Mouse (Mus musculus) CH12.LX (cell line): ENCODE results near the gene Zbtb4. TPM values are rescaled to one million over a fixed set of nuclear protein-coding genes. Genes with fewer than 3 reads are reported as not detected.

ENCODE experiments used
- DNase-seq: peaks from one replicate; pipeline ENCODE4 v3.0.0-alpha.2; 2013; ENCODE audit errors: extremely low read depth
- H3K27ac ChIP-seq: 2 replicates; pipeline ENCODE4 v1.5.1; 2012; ENCODE audit warnings: low read depth, mild to moderate bottlenecking, control low read depth, moderate library complexity; ENCODE audit not compliant: insufficient read depth
- H3K27me3 ChIP-seq: replicated peaks from 2 replicates; pipeline ENCODE3; 2012; ENCODE audit warnings: inconsistent platforms
- H3K36me3 ChIP-seq, 2 experiments: replicated peaks in 1 of 2; 2 replicates each; pipeline versions ENCODE3 to v1.6.1; 2012; ENCODE audit warnings: inconsistent platforms in 1 of 2, low read length in 1 of 2, mild to moderate bottlenecking in 1 of 2, mixed read lengths in 1 of 2, moderate library complexity in 1 of 2; ENCODE audit not compliant: control insufficient read depth in 1 of 2, insufficient read depth in 1 of 2
- H3K4me1 ChIP-seq, 2 experiments: 2 replicates each; pipeline ENCODE4 v1.6.1; 2012; ENCODE audit warnings: inconsistent platforms in 1 of 2, moderate library complexity in 1 of 2; ENCODE audit not compliant: insufficient read depth in 2 of 2, control insufficient read depth in 1 of 2
- H3K4me2 ChIP-seq: 2 replicates; pipeline ENCODE4 v1.6.1; 2012; ENCODE audit warnings: low read depth, mild to moderate bottlenecking, control low read depth; ENCODE audit not compliant: poor library complexity, insufficient read depth, severe bottlenecking
- H3K4me3 ChIP-seq, 3 experiments: fragments of 150-350 bp in 1 of 3; sonication (generic) in 1 of 3; replicated peaks in 1 of 3; 2 replicates each; pipeline versions ENCODE3 to v1.5.1; 2011 to 2012; ENCODE audit warnings: low read depth in 2 of 3, low read length in 2 of 3, mild to moderate bottlenecking in 2 of 3, moderate library complexity in 2 of 3, control low read depth in 1 of 3, improper control_type of control experiment in 1 of 3, inconsistent platforms in 1 of 3, mixed read lengths in 1 of 3; ENCODE audit not compliant: poor library complexity in 1 of 3
- H3K79me2 ChIP-seq: replicated peaks from 2 replicates; pipeline ENCODE4 v1.6.1; 2012; ENCODE audit warnings: mild to moderate bottlenecking, moderate library complexity; ENCODE audit not compliant: control insufficient read depth, poor library complexity, insufficient read depth, severe bottlenecking; ENCODE audit errors: extremely low read depth
- H3K9ac ChIP-seq: 2 replicates; pipeline ENCODE4 v1.6.1; 2012; ENCODE audit warnings: low read depth, mild to moderate bottlenecking, control low read depth, moderate library complexity; ENCODE audit not compliant: insufficient read depth
- H3K9me3 ChIP-seq: replicated peaks from 2 replicates; pipeline ENCODE3; 2012; ENCODE audit warnings: low read length, inconsistent platforms, mixed read lengths
- BHLHE40 ChIP-seq: IDR thresholded peaks from 2 replicates; pipeline ENCODE4 v1.6.1; 2011; ENCODE audit warnings: mild to moderate bottlenecking, low read depth, low read length, improper control_type of control experiment
- CHD1 ChIP-seq: IDR thresholded peaks from 2 replicates; pipeline ENCODE4 v1.6.1; 2012; ENCODE audit warnings: low read depth, low read length, improper control_type of control experiment, inconsistent platforms
- CHD2 ChIP-seq: IDR thresholded peaks from 2 replicates; pipeline ENCODE4 v1.6.1; 2011; ENCODE audit warnings: low read length, improper control_type of control experiment
- CTCF ChIP-seq, 2 experiments: IDR thresholded peaks in 1 of 2; conservative IDR thresholded peaks in 1 of 2; 2 replicates each; pipeline ENCODE4 v1.5.1; 2011 to 2012; ENCODE audit warnings: low read depth in 2 of 2, low read length in 2 of 2, improper control_type of control experiment in 1 of 2, inconsistent platforms in 1 of 2, mild to moderate bottlenecking in 1 of 2, moderate library complexity in 1 of 2
- ELF1 ChIP-seq: IDR thresholded peaks from 2 replicates; pipeline ENCODE4 v1.6.1; 2014; ENCODE audit warnings: low read depth, mild to moderate bottlenecking, inconsistent platforms, low read length, improper control_type of control experiment
- GABPA ChIP-seq: IDR thresholded peaks from 2 replicates; pipeline ENCODE4 v1.6.1; 2012; ENCODE audit warnings: low read depth, low read length, improper control_type of control experiment, inconsistent platforms; ENCODE audit not compliant: insufficient replicate concordance
- JUN ChIP-seq: IDR thresholded peaks from 2 replicates; pipeline ENCODE4 v1.6.1; 2011; ENCODE audit warnings: low read depth, mild to moderate bottlenecking, low read length, improper control_type of control experiment, moderate library complexity; ENCODE audit not compliant: insufficient read depth
- KAT2A ChIP-seq: IDR thresholded peaks from 2 replicates; pipeline ENCODE4 v1.6.1; 2012; ENCODE audit warnings: low read length, improper control_type of control experiment, inconsistent platforms; ENCODE audit not compliant: insufficient replicate concordance
- MAFK ChIP-seq: IDR thresholded peaks from 2 replicates; pipeline ENCODE4 v1.6.1; 2011; ENCODE audit warnings: low read length, improper control_type of control experiment; ENCODE audit not compliant: insufficient replicate concordance
- MAX ChIP-seq: IDR thresholded peaks from 2 replicates; pipeline ENCODE4 v1.6.1; 2011; ENCODE audit warnings: low read length, improper control_type of control experiment
- MAZ ChIP-seq: IDR thresholded peaks from 2 replicates; pipeline ENCODE4 v1.6.1; 2012; ENCODE audit warnings: low read depth, mild to moderate bottlenecking, inconsistent platforms, low read length, improper control_type of control experiment, moderate library complexity
- MEF2A ChIP-seq: IDR thresholded peaks from 2 replicates; pipeline ENCODE4 v1.6.1; 2014; ENCODE audit warnings: low read depth, mild to moderate bottlenecking, inconsistent platforms, low read length, improper control_type of control experiment, borderline replicate concordance
- MYC ChIP-seq: IDR thresholded peaks from 2 replicates; pipeline ENCODE4 v1.6.1; 2011; ENCODE audit warnings: low read depth, mild to moderate bottlenecking, improper control_type of control experiment, low read length
- PAX5 ChIP-seq: IDR thresholded peaks from 2 replicates; pipeline ENCODE4 v1.6.1; 2012; ENCODE audit warnings: low read length, inconsistent platforms, mixed read lengths
- POLR2AphosphoS2 ChIP-seq: IDR thresholded peaks from 2 replicates; pipeline ENCODE4 v1.6.1; 2011; ENCODE audit warnings: low read depth, low read length, improper control_type of control experiment
- SIN3A ChIP-seq: IDR thresholded peaks from 2 replicates; pipeline ENCODE4 v1.6.1; 2012; ENCODE audit warnings: low read length, improper control_type of control experiment, inconsistent platforms
- TCF12 ChIP-seq: IDR thresholded peaks from 2 replicates; pipeline ENCODE4 v1.6.1; 2014; ENCODE audit warnings: low read depth, mild to moderate bottlenecking, inconsistent platforms, low read length, improper control_type of control experiment
- UBTF ChIP-seq: IDR thresholded peaks from 2 replicates; pipeline ENCODE4 v1.6.1; 2012; ENCODE audit warnings: low read depth, mild to moderate bottlenecking, inconsistent platforms, low read length, improper control_type of control experiment, moderate library complexity
- USF1 ChIP-seq: IDR thresholded peaks from 2 replicates; pipeline ENCODE4 v1.6.1; 2014; ENCODE audit warnings: low read depth, mild to moderate bottlenecking, inconsistent platforms, low read length, improper control_type of control experiment
- USF2 ChIP-seq: conservative IDR thresholded peaks from 2 replicates; pipeline ENCODE4 v1.6.1; 2011; ENCODE audit warnings: low read depth, low read length, improper control_type of control experiment
- dilution Hi-C: fragments of 300-500 bp; cut with MboI; formaldehyde crosslinking; loops from 2 replicates; pipeline ENCODE4 v1.14.3; 2020; ENCODE audit warnings: low sequenced_read_pairs; ENCODE audit not compliant: extremely low pct_unique_long_range_greater_than_20kb, extremely low pct_ligation_motif_present
- in situ Hi-C: fragments of 300-500 bp; cut with MboI; formaldehyde crosslinking; loops from 3 replicates; pipeline ENCODE4 v1.14.3; 2019; ENCODE audit warnings: low sequenced_read_pairs, low pct_ligation_motif_present, low pct_unique_long_range_greater_than_20kb, mixed read lengths
- polyA plus RNA-seq: library from polyadenylated mRNA; unstranded; fragments of >175 nt; gene quantifications from 2 replicates; pipeline ENCODE4 v1.2.1, GENCODE M21; 2012; ENCODE audit warnings: low read depth; ENCODE audit not compliant: insufficient read length
- total RNA-seq, 2 experiments: library from RNA; depleted of rRNA; stranded (reverse); fragments of 300-350 nt in 1 of 2; fragments of >200 nt in 1 of 2; gene quantifications; 2 replicates each; pipeline ENCODE4 v1.2.3; 2012 to 2014

Gene Zbtb4
- total and polyA plus RNA-seq, 3 experiments = 0.75 to 3.4 (median 2.3) TPM

DNA sequence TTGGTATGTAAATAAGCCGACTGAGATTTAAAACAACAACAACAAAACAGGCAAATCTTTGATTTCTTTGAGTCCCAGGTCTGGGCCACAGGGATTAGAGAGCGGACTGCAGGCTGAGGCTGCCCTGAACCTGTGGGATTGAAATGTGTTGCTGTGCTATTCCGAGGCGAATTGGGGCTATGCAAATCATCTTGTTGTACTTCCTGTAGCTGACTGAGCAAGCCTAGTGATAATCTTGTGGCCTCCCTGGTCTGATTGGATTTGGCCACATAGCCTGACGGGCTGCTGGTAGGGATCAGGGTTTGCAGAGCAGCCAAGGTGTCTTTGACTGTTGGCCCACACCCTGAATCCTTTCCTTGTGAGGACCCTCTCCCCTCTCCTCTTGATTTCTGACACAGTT lies 9.2 kb downstream of the Zbtb4 start (continued):
- TF ChIP-seq MEF2A (peak; percentile 77), USF2 (no peak), PAX5 (no peak), MAX (no peak), ELF1 (peak; percentile 64; the same call in 1 of the 2 replicates), BHLHE40 (no peak), GABPA (no peak)
- TF ChIP-seq, all 38 proteins: peak for 13

DNA sequence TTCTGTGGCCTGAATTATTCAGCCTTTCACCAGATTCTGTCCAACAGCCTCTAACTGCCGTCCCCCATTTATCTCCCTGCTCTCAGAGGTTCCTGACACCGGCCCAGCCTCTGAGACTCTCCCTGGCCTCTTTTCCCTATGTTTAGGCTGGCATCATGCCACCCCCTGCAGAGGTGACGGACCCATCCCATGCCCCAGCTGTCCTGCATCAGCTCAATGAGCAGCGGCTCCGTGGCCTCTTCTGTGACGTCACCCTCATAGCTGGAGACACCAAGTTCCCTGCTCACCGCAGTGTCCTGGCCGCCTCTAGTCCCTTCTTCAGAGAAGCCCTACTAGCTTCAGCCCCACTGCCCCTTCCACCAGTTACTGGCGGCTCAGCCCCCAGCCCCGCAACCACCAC lies 10.0 kb downstream of the Zbtb4 start:
- Histone ChIP-seq H3K27ac (no peak overlapping the region), H3K4me3 (peak overlapping the region in 2 of 3 experiments; percentile 26 to 47), H3K36me3 (peaks cover 8 to 35% of the 10 kb centered on the region in 2 experiments), H3K27me3 (no peaks in the 10 kb centered on the region), H3K4me1 (peaks cover 40 to 64% of the 10 kb centered on the region in 2 experiments), H3K4me2 (peak overlapping the region; percentile 53; the same call in 1 of the 2 replicates), H3K9me3 (no peaks in the 10 kb centered on the region), H3K79me2 (no peaks in the 10 kb centered on the region), H3K9ac (peak overlapping the region; percentile 47)
- in situ Hi-C loops = no loop called here
- DNase-seq = no peak
- dilution Hi-C loops = no loop called here
- no peak for TF ChIP-seq MAZ
- TF ChIP-seq CTCF (conservative IDR thresholded peaks at IDR 0.05 in 1 of 2, IDR thresholded peaks at IDR 0.05 in 1 of 2; ENCODE audit: low read depth in 2 of 2, low read length in 2 of 2) = no peak
- TF ChIP-seq KAT2A = no peak
- TF ChIP-seq MAFK = no peak
- TF ChIP-seq USF2 = no peak
- no peak for TF ChIP-seq SIN3A
- TF ChIP-seq USF1 = no peak
- TF ChIP-seq CHD2 = no peak
- no peak for TF ChIP-seq JUN
- no peak for TF ChIP-seq UBTF
- TF ChIP-seq BHLHE40 = no peak
- TF ChIP-seq TCF12 = no peak
- TF ChIP-seq CHD1 = no peak
- TF ChIP-seq MYC = no peak
- no peak for TF ChIP-seq POLR2AphosphoS2
